Mouse (Mus musculus) ES-Bruce4 (cell line): ENCODE measurements around the gene Gm11099. TPM values are rescaled to one million over a fixed set of nuclear protein-coding genes. Genes with fewer than 3 reads are reported as not detected.

Source experiments
- H3K27ac ChIP-seq: 2 replicates; pipeline ENCODE4 v1.5.1; 2012; ENCODE audit warnings: low read length, inconsistent platforms; ENCODE audit not compliant: insufficient read depth
- H3K27me3 ChIP-seq: 2 replicates; pipeline ENCODE4 v1.6.1; 2012; ENCODE audit warnings: mild to moderate bottlenecking, low read length, inconsistent platforms; ENCODE audit not compliant: control insufficient read depth, poor library complexity, insufficient read depth, severe bottlenecking
- H3K36me3 ChIP-seq: 2 replicates; pipeline ENCODE4 v1.6.1; 2012; ENCODE audit warnings: inconsistent platforms, mild to moderate bottlenecking, low read length, moderate library complexity; ENCODE audit not compliant: control insufficient read depth, poor library complexity, insufficient read depth, severe bottlenecking
- H3K4me1 ChIP-seq: one replicate; pipeline ENCODE4 v1.8.1; 2011; ENCODE audit warnings: low read length; ENCODE audit not compliant: control insufficient read depth, insufficient read depth
- H3K4me3 ChIP-seq: 2 replicates; pipeline ENCODE4 v1.5.1; 2011; ENCODE audit warnings: low read depth, mild to moderate bottlenecking, low read length
- H3K9ac ChIP-seq: 2 replicates; pipeline ENCODE4 v1.6.1; 2012; ENCODE audit warnings: low read depth, mild to moderate bottlenecking, inconsistent platforms; ENCODE audit not compliant: poor library complexity, severe bottlenecking
- H3K9me3 ChIP-seq: replicated peaks from 2 replicates; pipeline ENCODE4 v1.6.1; 2012; ENCODE audit warnings: mild to moderate bottlenecking, low read length, inconsistent platforms; ENCODE audit not compliant: control insufficient read depth, poor library complexity, insufficient read depth, severe bottlenecking
- CTCF ChIP-seq: IDR thresholded peaks from one replicate; pipeline ENCODE4 v1.8.1; 2011; ENCODE audit warnings: low read depth, low read length
- EP300 ChIP-seq: IDR thresholded peaks from 2 replicates; pipeline ENCODE4 v1.6.1; 2011; ENCODE audit warnings: low read depth, low read length; ENCODE audit not compliant: insufficient read depth
- POLR2A ChIP-seq: IDR thresholded peaks from one replicate; pipeline ENCODE4 v1.8.1; 2011; ENCODE audit warnings: low read length; ENCODE audit not compliant: insufficient read depth
- polyA plus RNA-seq: library from polyadenylated mRNA; stranded (reverse); fragments of >200 nt; gene quantifications from 2 replicates; pipeline ENCODE4 v1.2.4, GENCODE M21; 2011; ENCODE audit warnings: low read depth; ENCODE audit not compliant: missing spikeins, insufficient read depth, insufficient read length

The Gm11099 gene
- polyA plus RNA-seq, 1 experiment, result not detected

- Histone ChIP-seq H3K4me3 (no peak overlapping the region), H3K9me3 (no peaks in the 10 kb centered on the region), H3K27me3 (no peaks in the 10 kb centered on the region), H3K4me1 (no peaks in the 10 kb centered on the region), H3K36me3 (no peaks in the 10 kb centered on the region), H3K27ac (no peak overlapping the region), H3K9ac (no peak overlapping the region)
- TF ChIP-seq EP300, result no peak
- no peak for TF ChIP-seq POLR2A
- TF ChIP-seq CTCF, result no peak
These were observed 59.1 kb downstream of the Gm11099 start for GRCm38 (mm10) chr2:58918351-58918750.

GRCm38 (mm10) chr2:58925551-58925950, 66.3 kb downstream of the Gm11099 start:
- no peaks in the 10 kb centered on the region for H3K9me3 ChIP-seq
- no peak overlapping the region for H3K9ac ChIP-seq
- TF ChIP-seq EP300 (no peak), CTCF (no peak), POLR2A (no peak)
- H3K27ac ChIP-seq, result no peak overlapping the region
- H3K4me3 ChIP-seq, result no peak overlapping the region
- H3K36me3 ChIP-seq, result no peaks in the 10 kb centered on the region
- no peaks in the 10 kb centered on the region for H3K4me1 ChIP-seq
- H3K27me3 ChIP-seq, result no peaks in the 10 kb centered on the region; the same call in 1 of the 2 replicates

DNA sequence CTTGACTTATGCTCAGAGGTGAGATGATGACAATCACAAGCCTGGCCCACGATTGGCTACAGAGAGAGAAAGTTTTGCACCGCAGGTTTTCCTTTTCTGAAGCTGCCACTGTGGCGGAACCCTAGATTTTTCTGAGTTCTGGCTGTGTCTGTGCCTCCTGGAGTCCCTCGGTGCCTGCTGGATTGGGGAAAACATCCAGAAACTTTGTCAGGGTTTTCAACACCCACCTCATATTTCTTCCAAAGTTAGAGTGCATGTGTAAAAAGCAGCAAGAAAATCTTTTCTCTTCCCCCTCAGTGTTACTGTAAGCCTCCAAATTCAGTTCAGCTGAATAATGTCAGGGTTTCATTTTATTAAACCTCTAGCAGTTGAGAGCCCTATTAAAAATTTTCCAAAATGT, 82.1 kb downstream of the Gm11099 start:
- Histone ChIP-seq H3K27me3 (no peaks in the 10 kb centered on the region), H3K36me3 (no peaks in the 10 kb centered on the region), H3K4me1 (no peaks in the 10 kb centered on the region), H3K27ac (no peak overlapping the region), H3K9ac (no peak overlapping the region), H3K9me3 (no peaks in the 10 kb centered on the region), H3K4me3 (no peak overlapping the region)
- TF ChIP-seq CTCF (no peak), POLR2A (no peak), EP300 (no peak)

DNA sequence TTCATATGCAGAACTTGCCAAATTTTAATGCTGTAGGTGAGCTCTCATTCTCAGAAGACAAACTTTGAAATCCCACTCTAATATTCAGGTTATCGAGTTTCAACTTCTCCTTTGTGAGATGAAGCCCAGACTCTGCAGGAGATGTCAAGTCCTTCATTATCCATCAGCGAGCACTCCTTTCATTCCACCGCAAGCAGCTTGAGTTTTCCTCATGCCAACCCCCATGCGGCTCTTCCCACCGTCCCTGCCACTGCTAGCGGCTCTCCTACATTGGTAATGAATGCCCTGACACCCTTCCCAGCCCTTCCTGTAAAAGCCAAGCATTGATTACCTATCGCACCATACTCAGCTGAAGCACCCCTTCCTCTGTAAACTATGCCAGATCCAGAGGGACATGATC, 89.6 kb downstream of the Gm11099 start:
- TF ChIP-seq EP300 (no peak), POLR2A (no peak), CTCF (no peak)
- no peaks in the 10 kb centered on the region for H3K27me3 ChIP-seq
- no peak overlapping the region for H3K27ac ChIP-seq
- no peak overlapping the region for H3K4me3 ChIP-seq
- no peak overlapping the region for H3K9ac ChIP-seq
- H3K36me3 ChIP-seq, result no peaks in the 10 kb centered on the region
- no peaks in the 10 kb centered on the region for H3K9me3 ChIP-seq
- H3K4me1 ChIP-seq, result no peaks in the 10 kb centered on the region

GRCm38 (mm10) chr2:58952101-58952500, 92.9 kb downstream of the Gm11099 start:
- H3K4me3 ChIP-seq, result no peak overlapping the region
- H3K4me1 ChIP-seq, result no peaks in the 10 kb centered on the region
- TF ChIP-seq POLR2A (no peak), CTCF (no peak), EP300 (no peak)
- no peaks in the 10 kb centered on the region for H3K27me3 ChIP-seq
- H3K27ac ChIP-seq, result no peak overlapping the region
- H3K9me3 ChIP-seq, result no peaks in the 10 kb centered on the region
- H3K36me3 ChIP-seq, result no peaks in the 10 kb centered on the region
- H3K9ac ChIP-seq, result no peak overlapping the region

DNA sequence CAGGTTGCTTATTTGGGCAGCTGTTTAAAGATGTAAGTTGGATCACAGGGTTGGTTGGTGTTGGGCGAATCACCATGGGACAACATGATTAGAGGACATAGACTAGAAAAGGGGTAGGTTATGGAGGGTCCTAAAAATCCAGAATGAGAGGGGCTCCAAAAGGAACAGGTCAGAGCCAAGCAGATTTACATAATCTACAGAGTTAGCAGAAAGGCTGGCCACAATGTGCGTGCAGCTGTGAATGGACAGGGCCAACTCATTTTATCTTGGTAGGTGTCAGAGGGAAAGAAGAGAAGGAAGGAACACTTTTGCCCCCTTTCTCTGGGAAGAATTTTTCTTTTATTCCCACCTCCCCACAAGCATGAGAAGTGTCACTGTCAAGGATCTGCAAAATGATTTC, 97.1 kb downstream of the Gm11099 start:
- no peak for TF ChIP-seq EP300
- H3K4me1 ChIP-seq, result no peaks in the 10 kb centered on the region
- H3K9me3 ChIP-seq, result no peaks in the 10 kb centered on the region
- H3K4me3 ChIP-seq, result no peak overlapping the region
- no peaks in the 10 kb centered on the region for H3K36me3 ChIP-seq
- H3K9ac ChIP-seq, result no peak overlapping the region
- no peak overlapping the region for H3K27ac ChIP-seq
- H3K27me3 ChIP-seq, result no peaks in the 10 kb centered on the region
